Mouse (Mus musculus) urinary bladder, adult 2 months (tissue): ENCODE data around the gene C330007P06Rik. TPM values are rescaled to one million over a fixed set of nuclear protein-coding genes. Genes with fewer than 3 reads are reported as not detected.
A peak's percentile ranks its signal among the peaks of the same experiment; 100 is the strongest.
"Not testable (repeated sequence)": the region's sequence is repeated elsewhere in the genome, so short reads cannot be mapped to it uniquely, and the experiment has no call there.

Experiments used
- DNase-seq: peaks from one replicate; pipeline ENCODE4 v3.0.0; 2022; ENCODE audit warnings: low spot score
- polyA plus RNA-seq: library from polyadenylated mRNA; depleted of rRNA; stranded (reverse); fragments of >200 nt; gene quantifications from 2 replicates; pipeline ENCODE4 v1.2.3, GENCODE M21; 2012; rRNA removed

The C330007P06Rik gene
- 15.9 and 19.7 TPM in 2 replicates for polyA plus RNA-seq

DNA sequence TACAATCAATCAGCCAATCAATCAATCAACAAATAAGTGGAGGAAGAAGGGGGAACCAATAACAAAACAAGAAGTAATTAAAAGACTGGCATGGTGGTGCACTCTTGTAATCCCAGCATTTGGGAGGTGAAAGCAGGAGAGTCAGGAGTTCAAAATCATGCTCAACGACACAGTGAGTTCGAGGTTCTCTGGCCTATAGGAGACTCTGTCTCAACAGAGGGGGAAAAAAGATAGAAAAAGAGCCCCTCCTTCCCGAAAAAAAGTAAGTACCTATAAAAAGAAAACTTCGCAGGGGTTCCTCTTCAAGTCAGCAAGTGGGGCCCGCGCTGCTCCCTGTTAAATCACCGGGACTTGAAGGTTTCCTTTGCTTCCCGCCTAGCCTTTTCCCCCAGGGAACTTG, at the start of gene C330007P06Rik, which contains the start of gene Ube2a:
C330007P06Rik (minus strand) TSS at position 347 of the 400 bp plus-strand sequence.
Ube2a (plus strand) TSS at position 136 of the 400 bp plus-strand sequence.
- DNase-seq, result no peak

DNA sequence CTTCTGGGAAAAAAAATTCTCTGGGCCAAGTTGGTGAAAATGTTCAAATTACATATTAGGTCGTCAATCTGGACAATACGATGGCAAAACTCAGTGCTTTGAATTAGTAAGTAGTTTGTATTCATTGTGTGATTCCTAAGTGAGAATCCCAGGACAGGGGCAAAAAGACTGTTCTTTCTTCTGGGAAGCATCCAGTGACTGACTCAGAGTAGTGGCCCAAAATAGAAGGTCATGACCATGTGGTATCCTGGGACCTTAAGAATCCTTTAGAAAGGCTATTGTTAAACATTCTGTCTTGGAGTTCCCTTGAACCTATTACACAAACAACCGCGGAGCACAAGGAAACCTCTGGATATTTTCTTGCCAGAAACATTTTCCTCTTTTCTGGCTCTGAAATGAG, 47.4 kb upstream of the C330007P06Rik start:
- no peak for DNase-seq

DNA sequence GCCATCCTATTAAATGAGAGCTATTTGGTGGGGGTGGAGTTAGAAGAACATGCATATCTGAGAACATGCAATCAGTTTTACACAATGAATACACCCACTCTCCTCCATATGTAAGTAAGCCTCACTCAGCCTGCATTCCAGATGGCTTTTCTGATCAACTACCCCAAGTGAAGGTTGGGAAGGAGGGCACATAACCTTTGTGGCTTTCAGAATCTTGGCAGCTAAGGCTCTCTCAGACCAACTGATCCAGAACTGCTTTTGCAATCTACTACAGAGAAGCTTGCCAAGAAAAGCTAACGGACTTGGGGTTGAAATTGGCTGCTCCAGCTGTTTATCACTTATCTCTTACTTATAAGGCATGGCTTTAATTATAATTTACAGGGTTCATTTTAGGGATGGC, 43.8 kb upstream of the C330007P06Rik start:
- DNase-seq, result no peak

DNA sequence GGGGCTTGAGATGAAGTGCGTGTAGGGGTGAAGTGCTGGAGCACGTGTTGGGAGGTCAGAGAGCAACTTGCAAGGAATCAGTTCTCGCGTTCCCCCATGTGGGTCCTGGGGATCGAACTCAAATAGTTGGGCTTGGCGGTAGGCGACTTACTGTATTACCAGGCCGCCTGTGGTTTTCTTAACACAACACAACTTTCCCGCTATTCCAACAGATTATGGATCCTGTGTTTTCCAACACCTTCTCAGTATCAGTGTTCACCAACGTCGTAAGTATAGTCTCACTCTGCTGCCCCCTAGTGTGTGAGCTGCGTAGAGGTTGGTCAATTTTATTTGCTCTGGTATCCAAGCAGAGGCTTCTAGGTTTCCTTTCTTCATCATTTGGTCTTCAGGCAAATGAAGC, 37.4 kb upstream of the C330007P06Rik start:
- DNase-seq, result no peak

DNA sequence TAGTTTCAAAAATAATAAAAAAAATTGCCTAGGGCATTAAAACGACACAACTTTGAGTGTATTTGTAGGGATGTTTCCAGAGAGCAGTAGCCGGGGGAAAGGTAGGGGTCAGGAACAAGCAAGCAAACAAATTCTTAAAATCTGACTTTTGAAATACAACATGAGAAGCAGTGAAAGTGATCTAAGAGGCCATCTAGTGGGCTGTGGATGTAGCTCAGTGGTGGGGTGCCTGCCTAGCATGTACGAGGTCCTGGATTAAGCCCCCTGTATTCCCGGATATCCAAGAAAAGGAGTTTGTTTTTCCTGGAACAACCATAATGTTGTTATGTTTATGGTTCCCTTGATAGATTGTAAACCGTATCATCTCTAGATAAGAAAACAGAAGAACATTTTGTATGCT, 32.6 kb upstream of the C330007P06Rik start:
- DNase-seq, result no peak

DNA sequence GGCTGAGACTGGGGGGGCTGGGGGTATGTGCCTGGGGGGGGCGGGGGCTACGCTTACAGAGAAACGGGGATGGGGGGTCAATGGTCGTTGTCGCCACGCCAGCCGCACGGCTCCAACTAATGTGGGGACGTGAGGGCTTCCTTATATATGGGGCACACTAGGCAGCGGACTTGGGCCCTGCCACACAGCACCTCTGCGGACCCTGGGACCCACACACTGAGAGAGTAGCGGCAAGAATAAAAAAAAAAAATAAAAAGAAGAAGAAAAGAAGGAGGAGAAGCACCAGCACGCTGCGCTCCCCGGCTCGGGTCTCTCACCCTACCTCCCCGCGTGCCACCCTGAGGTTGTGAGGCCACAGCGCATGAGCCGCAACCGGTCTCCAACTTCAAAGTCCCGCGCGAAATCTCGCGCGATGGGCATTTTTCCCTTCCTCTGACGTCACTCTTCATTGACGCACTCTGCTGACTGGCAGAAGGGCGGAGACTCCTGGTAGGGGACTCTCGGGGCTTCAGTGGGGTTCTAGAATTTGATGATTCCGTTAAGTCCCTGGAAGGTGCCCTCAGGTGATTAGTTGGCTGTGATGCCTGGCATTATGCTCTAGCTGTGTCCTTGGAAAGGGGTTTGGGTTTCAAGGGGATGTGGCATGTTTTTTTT, 29.3 kb upstream of the C330007P06Rik start:
- peak; percentile 74 for DNase-seq

DNA sequence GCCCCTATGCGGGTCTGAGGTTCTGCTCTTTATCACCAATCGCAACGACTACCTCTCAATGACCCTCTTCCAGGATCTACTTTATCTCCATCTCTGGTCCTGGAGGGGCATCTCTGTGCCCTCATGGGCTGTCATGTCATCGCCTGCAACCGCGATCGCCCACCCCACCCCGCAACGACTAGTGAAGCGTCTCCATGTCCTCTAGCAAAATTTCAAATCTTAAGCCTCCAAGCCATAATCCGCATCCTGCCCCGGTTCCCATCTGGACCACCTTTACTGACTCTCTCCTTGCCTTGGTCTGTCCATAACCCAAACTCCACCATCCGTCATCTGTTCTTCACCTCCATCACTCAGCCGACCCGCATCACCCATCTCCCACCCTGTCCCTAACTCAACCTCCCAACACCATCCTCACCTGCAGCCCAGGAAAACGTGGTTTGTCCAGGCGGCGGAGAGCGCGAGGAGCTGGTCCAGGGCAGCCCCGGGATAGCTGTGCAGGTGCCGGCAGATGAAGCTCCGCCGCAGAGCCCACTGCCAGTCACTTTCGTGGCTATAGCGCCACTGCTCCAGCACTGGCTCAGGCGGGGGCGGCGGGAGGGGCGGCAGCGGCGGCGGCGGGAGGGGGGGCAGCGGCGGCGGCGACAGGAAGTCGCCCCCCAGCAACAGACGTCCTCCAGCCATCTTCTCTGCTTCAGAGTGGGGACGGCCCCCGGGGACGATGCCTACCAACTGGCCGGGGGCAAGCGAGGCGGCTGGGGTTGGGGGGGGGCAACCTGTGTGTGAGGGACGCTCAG, 28.6 kb upstream of the C330007P06Rik start, which contains the start of gene Nkrf:
Nkrf (minus strand) TSS at position 579 of the 794 bp plus-strand sequence.
- peak; percentile 27 for DNase-seq

DNA sequence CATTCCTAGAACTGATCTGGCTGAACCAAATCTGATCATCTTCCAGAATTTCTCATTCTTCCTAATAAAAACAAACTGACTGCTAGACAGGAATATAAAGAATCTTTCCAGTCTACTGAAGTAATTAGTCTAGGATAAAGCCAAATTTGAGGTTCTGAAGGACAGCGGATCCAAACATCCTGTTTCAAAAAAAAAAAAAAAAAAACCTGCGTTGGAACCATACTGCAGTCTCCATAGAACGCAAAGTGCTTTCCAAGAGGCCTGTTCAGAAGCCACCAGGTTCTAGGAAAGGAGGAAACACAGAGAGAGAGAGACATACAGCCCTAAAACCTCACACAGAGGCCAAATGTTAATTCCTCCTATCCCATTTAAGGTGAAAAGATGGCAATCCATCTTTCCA, 27.7 kb upstream of the C330007P06Rik start:
- no peak for DNase-seq

DNA sequence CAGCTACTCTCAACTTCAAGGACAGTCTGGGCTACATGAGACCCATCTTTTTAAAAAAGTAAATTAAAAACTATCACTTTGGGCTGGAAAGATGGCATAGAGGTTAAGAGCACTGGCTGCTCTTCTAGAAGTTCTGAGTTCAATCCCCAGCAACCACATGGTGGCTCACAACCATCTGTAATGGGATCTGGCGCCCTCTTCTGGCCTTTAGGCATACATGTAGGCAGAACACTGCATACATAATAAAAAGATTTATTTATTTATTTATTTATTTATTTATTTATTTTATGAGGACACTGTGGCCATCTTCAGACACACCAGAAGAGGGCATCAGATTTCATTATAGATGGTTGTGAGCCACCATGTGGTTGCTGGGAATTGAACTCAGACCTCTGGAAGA, 25.0 kb upstream of the C330007P06Rik start:
- DNase-seq, result not testable (repeated sequence)

DNA sequence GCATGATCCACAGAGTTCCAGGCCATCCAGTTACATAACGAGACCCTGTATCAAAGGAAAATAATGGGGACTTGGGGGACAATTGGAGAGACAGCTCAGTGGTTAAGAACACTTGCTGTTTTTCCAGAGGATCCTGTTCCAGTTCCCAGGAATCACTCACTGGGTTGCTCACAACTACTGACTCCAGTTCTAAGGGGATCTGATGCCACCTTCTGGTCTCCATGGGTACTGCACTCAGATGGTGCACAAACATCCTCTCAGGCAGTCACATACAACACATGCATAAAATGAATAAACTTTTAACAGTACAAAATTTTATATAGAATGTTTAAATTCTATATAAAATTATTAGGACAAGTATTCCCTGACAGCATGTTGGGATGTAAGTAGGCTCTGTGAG, 10.8 kb upstream of the C330007P06Rik start:
- DNase-seq, result no peak

DNA sequence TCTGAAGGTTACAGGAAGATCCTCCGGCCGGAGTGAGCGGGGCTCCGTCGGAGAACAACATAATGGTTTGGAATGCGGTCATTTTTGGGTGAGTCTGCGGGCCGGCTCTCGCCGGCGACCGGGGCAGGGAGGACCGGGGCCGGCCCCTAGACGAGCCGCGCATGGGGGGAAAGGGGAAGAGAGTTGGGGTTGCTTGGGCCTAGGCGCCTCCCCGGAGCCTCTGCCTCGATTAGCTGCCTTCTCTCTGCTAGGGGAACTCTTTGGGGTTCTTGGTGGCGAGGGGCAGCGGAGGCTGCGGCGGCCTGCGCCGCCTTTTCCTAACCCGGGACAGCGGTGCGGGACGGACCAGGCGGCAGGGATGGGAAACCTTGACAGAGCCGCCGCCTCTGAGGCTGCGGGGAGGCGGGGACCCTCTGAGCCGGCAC, 805 bp upstream of the C330007P06Rik start:
- no peak for DNase-seq

DNA sequence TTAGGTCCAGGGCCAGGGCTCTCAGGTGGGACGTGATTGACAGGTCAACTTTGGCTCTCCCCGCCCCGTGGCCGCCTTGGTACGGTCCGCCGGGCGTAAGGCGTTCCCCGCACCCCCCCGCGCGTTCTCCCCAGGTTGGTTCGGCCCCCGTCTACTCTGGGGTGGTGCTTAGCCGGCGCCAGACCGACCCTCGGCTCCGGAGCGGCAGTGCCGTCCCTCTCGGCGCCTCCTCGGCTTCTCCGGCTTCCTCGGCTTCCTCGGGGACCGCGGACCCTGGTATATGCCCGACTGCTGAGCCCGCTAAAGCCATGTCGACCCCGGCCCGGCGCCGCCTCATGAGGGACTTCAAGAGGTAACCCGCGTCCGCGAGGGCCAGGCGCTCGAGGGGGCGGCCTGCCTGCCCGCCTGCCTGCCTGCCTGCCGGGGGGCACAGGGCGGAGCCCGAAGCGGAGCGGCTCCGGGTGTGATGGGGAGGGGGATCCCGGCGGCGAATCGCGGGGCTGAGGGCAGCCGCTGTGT, 326 bp upstream of the C330007P06Rik start:
- peak; percentile 77 for DNase-seq

DNA sequence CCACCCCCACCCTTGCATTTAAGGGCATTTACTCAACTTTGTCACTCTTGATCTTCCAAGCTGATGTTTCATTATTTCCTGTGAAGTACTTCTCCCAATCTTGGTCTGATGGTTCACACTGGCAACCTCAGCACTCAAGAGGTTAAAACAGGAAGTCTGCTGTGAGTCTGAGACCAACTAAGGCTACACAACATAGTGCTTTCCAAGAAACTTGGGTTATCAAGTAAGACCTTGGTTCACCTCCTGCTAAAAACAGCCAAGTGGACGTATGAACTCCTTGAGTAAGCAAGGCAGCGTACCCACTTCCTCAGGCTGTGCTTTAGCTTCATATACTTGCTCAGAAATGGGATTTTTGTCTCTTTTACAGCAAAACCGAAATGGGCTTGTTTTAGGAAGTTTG, 3.5 kb downstream of the C330007P06Rik start:
- DNase-seq, result no peak

DNA sequence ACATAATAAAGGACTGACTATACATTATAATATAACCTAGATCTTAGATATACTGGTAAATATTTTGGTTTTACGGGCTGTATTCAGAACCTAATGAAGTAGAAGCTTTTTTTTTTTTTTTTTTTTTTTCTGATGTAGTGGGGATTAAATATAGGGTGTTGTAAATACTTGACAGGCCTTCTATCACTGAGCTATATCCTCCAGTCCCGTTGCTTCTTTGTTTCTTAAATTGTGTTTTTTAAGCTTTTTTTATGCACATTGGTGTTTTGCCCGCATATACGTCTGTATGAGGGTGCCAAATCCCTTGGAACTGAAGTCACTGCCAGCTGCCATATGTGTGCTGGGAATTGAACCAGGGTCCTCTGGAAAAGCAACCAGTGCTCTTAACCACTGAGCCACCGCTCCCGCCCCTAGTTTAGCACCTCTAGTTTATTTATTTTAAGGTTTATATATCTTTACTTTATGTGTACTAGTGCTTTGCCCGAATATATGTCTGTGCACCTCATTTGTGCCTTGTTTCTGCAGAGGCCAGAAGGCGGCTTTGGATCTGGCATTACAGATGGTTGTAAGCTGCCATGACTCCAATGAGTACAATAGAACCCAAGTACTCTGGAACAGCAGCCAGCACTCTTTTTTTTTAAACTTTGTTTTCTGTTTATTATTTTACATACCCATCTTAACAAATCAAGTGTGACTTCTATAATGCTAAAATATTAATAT, 9.1 kb downstream of the C330007P06Rik start:
- no peak for DNase-seq

DNA sequence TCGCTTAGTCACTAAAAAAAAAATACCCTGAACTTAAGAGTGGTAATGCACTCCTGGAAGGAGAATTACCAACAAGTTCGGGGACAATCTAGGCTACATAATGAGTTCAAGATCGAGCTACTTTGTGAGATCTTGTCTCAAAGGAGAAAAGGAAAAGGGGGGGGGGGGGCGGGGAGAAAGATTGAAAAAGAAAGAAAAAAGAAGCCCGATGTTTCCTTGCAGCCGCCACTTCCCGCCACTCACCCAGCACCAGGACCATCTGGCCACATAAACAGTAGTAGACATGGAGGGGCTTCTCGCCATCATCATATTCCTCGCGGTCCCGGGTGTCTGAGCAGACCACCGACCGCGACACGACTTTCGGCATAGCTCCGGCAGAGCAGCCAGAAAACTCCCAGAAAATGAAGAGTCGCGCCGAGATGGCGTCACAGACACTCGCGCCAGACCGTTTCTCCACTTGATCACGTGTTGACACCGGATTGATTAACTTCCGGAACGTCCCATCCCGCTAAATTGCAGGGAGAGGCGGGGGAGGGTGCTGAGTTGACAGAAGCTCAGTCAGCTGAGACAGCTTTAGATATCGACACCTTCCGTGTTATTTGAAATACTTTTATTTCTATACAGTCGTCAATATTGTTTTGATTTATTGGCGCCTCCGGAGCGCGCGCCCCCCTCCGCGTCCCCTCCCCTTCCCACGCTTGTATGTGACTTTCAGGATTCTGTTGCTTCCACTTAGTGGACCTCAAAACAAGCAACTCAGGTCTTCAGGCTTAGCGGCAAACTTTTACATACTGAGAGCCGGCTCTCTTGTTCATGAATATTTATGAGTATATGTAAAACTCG, 9.9 kb downstream of the C330007P06Rik start:
- peak; percentile 47 for DNase-seq

DNA sequence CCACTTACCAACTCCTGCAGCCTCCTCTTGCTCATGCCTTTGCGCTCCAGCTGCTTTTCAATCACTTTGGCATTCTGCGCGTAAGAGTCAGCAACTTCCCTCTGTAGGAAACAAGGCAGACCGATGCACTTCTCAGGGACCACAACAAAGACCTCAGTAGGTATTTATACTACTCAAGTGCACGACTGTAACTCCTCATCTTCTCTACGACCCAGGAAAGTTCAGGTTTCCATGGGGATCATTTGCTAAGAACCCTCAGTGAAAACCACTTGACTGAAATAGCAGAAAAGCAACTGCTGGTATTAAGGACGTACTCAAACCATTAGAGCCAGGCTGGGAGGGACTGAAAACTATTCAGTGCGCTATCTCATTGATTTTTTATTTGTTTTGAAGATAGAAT, 21.3 kb downstream of the C330007P06Rik start:
- DNase-seq, result no peak

DNA sequence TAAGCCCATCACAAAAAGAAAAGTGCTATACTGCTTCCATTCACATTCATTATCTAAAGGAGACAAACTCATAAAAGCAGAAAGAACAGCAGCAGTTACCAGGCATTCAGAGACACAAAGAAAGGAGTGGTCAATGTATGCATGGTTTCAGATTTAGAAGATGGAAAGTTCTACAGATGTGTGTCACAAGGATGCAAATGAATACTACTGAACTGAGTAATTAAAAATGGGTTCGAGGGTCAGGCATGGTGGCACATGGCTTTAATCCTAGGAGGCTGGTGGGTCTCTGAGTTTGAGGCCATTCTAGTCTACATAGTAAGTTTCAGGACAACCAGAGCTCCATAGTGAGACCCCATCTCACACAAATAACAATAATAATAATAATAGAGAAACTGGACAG, 26.8 kb downstream of the C330007P06Rik start:
- no peak for DNase-seq

DNA sequence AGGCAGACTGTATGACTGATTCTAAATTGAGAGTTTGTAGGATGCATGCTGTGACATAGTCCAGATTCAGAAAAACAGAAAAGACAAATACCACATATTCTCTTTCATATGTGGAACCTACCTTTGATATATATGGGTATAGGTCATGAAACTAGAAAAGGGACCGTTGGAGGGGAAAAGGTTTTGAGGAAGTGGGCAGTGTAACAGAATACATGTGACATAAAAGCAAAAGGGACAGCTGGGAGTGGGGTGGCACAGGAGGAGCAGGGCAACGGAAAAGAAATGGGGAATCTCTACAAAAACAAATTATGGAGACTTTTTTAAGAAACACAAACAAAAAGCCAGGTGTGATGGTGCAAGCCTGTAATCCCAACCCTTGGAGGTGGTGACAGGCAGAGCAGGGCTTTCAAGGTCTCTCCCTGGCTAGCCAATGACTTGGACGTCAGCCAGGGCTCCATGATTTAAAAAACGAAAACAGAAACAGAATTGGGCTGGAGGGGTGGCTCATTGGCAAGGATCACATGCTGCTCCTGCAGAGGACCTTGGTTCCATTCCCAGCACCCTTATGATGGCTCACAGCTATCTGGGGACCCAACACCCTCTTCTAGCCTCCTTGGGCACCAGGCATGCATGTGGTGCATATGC, 30.4 kb downstream of the C330007P06Rik start:
- no peak for DNase-seq

DNA sequence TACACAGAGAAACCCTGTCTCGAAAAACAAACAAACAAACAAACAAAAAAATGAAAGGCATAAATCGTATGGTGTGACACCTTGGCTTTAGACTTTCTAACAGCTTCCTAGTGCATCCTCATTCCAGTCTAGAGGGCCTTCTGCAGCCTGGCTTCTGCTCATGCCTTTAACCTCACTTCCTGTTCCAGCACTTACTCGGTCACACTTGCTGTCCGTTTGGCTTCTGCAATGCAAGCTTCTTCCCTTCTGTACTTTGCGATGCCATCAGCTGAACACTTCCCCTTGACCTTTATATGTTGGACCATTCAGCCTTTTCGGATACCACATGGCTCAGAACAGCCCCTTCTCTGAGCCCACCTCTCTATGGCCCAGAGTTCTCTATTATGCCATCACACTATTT, 32.2 kb downstream of the C330007P06Rik start:
- DNase-seq, result no peak

DNA sequence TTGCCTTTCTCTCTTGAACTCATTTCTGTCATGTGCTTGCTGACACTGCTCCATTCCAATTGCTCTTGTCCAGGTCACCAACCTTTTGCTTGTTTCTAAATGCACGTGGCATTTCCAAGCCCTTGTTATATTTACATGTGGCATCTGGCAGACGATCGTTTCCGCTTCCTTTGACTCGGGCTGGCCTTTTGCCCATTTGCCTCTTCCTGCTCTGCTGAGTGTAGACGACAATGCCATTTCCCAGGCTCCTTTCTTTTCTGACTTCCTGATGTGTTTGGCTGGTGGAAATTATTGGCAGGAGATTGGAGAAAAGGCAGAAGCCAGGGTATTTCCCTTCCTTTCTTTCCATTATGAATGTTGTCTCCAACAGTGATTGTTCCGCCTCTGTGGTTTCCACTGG, 34.5 kb downstream of the C330007P06Rik start:
- DNase-seq, result no peak
